Mouse (Mus musculus) right cerebral cortex, postnatal 4 days (tissue): Measurements from ENCODE around the gene Actn4.
A peak's percentile ranks its signal among the peaks of the same experiment; 100 is the strongest.

Experiments
- DNase-seq: peaks from one replicate; pipeline ENCODE4 v3.0.0-alpha.2; 2022

Actn4 gene

DNA sequence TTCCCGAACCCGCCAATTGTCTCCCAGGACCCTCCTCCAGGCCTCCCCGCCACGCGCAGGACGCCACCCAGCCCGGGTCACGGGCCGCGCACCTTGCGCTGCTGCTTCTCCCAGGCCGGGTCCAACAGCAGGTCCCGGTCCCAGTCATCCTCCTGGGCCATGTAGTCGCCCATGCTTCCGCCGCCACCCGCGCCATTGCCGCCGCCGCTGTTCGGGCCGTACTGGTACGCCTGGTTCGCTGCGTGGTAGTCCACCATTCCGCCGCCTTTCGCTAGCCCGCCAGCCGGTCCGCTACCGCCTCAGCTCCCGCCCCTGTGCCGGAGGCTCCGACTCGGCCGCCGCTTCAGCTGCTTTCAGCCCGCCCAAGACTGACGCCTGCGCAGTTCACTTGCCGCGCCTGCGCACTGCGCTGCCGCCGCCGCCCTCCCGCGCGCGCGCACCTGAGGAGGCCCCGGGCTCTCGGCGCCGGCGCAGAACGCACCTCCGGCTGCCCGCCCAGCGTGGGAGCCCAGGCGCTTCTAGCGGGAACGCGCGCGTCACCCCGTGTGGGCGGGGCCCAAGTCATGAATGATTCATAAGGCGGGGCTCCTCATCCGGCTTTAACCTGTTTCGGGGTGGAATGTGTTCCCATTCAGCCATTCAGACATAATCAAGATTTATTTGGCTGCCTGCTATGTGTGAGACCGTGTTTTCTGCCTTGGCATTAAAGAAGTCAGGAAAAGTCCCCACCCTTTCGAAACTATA, at the start of gene Actn4:
Gene Actn4, minus strand, starts transcription at position 414 of the 744 bp plus-strand sequence.
- DNase-seq: peak; percentile 97

DNA sequence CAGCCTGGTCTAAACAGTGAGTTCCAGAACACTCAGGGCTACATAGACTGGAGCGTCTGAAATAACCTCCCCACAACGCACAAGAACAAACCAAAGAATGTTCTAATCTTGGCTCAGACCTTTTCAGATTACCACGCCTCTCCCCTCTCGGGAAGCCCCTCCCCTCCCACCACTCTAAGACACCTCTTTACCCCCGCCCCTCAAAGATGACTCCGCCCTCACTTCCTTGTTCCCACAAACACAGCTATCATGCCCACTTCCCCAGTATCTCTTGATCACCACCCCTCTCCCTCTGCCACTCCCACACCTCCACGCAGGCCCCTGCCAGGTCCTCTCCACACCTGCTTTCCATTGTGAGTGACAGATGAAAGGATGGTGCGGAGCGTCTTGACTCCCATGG, 46.6 kb upstream of the Actn4 start:
- DNase-seq: no peak

DNA sequence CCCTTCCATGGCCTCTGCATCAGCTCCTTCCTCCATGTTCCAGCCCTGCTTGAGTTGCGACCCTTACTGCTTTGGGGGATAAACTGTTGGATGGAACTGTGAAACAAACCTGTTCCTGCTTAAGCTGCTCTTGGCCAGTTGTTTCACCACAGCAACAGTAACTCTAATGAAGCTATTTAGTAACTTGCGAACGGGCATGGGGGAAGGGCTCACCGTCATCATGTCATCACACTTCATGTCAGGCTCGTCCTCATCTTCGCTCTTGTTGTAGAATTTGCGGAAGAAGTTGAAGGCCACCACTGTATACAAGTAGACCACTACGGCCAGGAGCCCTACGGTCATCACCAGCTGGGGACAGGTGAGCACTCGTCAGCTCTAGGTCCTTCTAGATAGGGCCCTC, 46.0 kb upstream of the Actn4 start:
- no peak for DNase-seq

DNA sequence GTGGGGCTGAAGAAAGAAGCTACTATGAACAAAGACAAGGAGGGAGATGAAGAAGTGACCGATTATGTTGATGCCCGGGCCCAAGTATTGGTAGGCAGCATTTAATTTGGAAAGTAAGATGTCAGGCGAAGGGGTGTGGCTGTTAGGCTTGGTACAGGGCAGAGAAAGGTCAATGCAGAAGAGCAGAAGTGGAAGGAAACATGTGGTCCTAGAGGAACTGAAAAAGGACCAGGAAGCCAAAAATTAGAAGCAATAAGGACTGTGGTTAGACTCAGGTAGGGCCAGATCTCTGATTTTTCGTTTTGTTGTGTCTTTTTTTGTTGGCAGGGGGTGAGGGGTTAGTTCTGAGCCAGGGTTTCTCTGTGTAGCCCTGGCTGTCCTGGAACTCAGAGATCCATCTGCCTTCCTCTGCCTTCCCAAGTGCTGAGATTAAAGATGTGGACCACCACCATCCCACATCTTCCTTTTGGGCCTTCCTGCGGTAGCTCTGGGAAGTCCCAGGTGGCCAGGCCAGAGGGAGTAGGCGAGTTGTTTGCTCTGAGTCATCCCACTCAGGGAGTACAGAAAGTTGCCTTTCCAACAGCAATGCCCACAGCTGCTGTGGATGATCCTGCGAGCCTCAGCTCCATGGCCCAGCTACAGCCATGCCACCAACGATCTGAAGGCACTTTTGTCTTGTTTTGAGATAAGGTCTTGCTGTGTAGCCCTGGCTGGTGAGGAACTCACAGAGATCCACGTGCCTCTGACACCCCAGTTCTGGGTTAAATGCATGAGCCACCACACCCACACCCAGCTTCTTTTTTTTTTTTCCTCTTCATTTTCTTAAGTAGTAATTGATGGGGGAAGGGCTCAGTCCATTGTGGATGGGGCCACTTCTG, 45.3 kb upstream of the Actn4 start:
- DNase-seq: no peak

DNA sequence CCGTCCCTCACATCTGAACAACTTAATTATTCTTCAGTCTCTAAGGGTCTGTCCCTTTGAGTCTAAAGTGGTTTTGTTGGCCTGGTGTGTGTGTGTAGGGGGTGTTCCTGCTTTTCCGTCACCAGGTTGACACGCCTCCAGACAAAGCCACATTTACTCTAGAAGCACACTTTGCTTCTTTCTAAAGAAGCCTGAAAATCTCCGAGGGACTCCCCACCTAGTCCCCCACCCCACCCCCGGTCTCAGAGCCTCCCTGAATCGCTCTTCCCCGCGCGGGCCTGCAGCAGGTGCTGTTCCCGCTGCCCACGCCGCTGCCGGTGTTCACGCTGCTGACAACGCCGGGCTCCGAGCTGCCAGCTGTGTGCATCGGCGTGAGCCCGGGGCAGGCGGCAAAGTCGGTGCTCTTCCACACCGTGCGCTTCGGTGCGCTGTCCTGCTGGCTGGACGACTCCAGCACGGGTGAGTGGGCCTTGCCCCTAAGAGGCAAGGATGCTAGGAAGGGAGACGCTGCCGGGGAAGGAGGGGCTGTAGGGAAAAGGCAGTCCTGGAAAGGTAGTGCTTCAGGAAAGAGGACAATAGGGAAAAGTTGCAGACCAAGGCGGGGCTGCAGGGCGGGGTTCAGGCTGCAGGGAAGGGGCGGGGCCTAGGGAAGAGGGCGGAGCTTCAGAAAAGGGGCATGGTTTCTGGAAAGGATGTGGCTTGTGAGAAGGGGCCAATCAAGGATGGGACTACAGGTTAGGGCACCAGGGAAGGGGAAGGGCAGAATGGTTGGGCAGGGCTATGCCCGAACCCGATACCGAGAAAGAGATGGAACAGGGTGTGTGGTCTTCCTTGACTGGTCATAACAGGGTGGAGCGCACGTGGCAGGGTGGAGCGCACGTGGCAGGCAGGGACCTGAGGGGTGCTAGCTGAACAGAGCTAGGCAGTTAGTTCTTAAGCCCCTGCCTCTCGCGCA, 38.8 kb upstream of the Actn4 start:
- DNase-seq: peak; percentile 59

DNA sequence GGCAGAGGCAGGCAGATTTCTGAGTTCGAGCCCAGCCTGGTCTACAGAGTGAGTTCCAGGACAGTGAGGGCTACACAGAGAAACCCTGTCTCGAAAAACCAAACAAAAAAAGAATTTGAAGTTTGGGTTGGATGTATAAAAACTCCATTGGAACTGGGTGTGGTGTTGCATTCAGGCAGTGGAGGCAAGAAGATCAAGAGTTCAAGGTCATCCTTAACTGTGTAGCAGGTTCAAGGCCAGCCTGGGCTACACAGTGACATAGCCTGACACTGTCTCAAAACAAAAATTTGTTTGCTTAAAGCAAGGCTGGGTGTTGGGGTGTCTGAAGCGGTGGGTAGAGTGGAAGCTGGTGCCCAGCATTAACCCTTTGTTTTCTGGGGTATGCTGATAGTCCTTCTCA, 31.3 kb upstream of the Actn4 start:
- DNase-seq: no peak

DNA sequence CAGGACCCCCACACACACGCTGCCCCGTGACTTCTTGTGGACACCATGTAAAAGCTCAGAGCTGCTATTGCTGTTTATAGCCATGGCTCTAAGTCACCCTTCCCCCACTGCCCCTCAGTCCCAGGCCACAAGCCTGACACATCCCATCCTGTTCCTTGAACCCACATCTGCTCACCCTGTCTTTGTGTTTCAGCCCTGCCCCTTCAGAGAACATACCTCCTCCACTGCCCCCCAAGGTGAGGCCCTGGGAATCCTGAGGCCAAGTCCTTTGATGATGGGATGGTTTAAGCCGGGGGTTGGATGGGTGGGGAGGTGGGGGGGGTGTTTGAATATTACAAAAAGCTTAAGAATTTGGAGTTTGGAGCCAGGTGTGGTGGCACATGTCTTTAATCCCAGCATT, 30.9 kb upstream of the Actn4 start:
- DNase-seq: no peak

DNA sequence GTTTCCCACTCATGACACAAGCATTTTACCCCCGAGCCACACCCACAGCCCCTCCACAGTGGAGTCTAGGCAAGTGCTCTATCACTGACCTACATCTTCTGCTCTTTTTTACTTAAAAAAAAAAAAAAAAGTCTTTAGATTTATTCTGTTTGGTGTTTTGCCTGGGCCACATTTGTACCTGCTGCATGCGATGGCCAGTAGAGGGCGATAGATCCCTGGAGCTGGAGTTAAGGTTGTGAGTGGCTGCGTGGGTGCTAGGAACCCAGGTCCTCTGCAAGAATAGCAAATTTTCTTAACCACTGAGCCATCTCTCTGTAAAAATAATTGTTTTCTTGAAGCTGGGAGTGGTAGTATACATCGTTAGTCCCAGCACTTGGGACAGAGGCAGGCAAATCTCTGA, 29.5 kb upstream of the Actn4 start:
- no peak for DNase-seq

DNA sequence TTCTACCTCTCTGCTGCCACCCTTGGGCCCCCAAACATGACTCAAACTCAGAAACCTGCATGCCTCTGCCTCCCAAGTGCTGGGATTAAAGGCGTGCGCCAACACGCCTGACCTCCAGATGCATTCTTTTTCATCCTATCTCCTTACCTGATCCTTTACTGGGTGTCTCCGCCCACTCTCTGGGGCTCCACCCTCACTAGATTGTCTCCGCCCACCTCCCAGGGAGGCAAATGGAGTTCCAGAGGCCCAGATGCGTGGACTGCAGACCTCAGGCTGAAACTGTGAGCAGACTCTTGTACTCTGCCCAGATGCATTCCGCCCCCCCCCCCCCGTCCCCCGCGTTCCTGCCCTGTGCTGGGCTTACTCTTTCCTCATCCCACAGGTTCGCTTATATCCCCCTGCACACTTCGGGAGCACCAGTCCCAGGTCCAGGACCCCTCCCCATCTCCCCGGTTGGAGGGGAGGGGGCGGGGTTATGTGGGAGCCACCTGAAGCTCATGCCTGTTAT, 28.7 kb upstream of the Actn4 start:
- no peak for DNase-seq

DNA sequence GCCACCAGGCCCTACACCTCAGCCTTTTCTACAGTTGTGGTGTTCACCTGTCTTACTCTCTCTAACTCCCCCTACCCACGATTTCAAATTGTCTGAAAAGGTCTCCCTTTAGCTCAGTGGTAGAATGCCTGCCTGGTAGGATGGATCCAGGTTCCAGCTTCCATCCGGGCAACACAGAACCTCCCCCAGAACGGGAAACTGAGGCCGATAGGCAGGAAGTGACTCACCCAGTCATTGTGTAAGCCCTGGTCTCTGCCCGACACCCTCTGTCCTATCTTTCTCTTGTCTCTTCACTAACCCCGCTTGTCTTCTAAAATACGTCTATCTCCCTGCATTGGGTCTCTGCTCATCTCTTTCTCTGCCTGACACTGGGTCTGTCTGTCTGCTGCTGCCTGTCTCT, 23.1 kb upstream of the Actn4 start:
- DNase-seq: no peak

DNA sequence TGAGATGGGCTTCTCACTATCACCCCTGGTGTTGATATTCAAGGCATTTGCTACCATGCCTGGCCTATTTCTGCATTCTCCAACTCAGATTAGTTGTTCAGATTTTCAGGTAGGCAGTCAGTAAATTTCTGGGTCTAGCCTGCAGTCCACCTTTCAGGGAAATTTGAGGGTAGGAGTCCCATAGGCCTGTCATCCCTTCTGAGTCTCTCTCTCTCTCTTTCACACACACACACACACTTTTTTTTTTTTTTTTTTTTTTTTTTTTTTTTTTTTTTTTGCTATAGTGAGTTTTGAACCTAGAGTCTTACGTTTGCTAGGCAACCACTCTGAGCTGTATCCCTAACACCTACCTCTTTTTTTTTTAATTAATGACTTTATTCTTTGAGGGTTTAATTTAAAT, 22.3 kb upstream of the Actn4 start:
- DNase-seq: no peak

DNA sequence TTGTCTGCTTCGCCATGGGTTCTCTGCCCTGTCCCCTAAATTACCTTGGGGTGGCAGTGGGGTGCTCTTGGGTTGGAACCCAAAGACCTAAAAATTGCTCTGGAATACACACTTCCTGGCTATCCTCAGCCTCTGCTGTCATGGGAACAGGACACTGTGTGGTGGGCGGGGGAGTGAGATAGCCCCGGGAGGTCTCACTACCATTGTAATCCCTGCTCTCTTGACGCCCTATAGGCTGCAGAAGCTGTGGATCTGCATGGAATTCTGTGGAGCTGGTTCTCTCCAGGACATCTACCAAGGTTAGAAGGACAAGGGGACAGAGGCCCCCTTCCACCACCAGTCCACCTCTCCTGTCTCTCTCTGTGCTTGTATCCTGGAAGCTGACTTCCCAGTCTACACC, 21.7 kb upstream of the Actn4 start:
- DNase-seq: no peak

DNA sequence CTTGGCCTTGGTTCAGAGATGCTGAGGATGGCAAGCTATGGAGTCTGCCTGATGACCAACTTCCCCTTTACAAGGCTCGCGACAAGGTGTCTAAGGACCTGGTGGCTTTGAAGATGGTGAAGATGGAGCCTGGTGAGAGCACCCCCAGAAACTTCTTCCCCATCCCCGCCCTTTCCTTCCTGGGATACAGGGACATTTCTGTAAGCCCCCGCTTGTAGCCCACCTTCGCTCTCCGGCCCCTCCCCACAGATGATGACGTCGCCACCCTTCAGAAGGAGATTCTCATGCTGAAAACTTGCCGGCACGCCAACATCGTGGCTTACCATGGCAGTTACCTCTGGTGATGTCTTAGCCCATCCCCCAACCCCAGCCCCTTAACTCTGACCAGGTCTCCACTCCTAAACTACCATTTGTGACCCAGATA, 21.0 kb upstream of the Actn4 start:
- DNase-seq: no peak

DNA sequence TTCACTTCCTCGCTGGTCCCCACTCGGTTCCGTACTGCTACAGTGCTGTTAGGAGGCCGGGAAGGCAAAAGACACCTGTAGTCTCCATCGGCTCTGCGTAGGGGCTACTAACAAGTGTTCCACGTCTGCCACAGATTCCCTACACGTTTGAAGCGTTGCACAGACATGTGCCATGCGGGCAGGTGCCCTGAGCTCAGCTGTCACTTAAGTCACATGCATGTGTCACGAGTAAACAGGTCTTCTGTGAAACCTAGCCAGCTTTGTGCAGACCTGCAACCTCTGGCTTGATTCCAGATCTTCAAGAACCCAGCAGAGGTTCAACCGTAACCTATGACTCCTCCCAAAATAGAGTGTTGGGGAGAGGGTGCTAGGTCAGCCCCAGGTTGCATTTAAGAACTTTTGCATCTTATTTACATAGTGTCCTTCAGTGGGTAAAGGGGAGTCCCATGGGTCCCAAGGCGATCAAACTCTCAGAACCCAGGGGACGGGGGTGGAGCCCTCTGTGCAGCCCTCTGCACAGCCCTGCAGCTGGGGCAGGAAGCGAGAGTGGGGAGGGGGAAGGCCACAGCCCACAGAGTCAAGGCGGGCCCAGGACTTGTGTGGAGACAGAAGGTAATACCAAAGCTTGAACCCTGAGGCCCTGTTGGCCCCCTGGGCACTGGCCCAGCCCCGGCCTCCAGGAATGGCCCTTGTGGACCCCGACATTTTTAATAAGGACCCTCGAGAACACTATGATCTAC, 20.3 kb upstream of the Actn4 start:
- DNase-seq: no peak

DNA sequence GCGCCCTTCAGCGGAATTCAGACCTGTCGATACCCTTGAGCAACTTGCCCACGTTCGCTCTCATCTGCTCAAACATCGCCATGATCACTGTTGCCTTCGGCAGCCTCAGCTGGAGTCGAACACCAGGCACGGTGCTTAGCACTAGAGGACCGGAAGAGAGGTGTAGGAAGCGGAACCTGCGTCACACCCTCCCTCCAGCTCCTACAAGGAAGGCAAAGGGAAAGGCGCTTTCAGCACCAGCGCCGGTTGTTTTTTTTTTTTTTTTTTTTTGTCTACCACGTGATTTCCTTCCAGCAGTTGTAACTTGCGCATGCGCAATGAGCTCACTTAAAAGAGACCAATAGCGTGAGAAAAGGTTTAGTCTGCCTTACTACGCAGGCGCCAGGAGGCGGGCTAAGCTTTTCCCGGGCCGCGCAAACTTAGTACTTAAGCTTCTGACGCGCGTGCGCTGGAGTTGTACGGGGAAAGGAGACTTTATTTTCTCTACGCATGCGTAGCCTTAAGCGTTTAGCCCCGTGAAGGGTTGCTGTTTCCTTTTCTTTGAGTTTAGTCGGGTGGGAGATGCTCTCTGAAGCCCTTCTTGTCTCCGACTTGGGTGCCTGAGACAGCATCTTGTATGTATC, 19.6 kb upstream of the Actn4 start, which contains the start of the genes Eif3k and Map4k1:
Gene Eif3k, minus strand, starts transcription at position 214 of the 623 bp plus-strand sequence.
Gene Map4k1, plus strand, starts transcription at position 400 of the 623 bp plus-strand sequence.
- DNase-seq: peak; percentile 96

DNA sequence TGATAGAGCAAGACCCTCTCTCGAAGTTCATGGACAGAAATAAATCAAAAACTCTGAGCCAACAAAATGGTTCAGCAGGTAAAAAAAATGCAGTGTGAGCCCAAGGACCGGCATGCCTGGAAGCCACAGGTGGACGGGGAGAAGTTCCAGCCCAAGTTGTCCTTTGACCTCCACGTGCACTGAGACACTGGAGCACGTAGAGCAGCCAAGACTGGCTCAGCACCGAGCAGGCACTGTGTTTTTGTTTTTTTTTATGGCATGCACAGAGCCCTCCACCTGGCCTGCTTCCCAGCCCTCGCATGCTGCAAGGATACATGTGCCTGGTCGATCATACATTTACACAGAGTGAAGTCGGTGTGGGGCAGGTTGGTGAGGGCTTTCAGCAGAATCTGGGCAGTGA, 15.4 kb upstream of the Actn4 start:
- DNase-seq: no peak

DNA sequence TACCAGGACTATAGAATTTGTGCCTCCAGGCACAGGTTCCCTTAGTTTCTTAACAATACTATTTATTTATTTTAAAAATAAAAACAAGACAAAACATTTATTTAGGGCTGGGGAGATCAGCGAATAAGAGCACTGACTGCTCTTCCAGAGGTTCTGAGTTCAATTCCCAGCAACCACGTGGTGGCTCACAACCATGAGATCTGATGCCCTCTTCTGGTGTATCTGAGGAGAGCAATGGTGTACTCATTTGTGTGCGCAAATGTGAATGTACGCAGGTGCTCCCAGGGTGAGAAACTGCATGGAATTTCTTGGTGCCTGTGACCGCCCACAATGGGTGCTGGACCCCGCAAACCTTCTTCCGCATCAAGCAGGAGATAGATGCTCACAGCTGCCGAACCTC, 10.9 kb upstream of the Actn4 start:
- no peak for DNase-seq

DNA sequence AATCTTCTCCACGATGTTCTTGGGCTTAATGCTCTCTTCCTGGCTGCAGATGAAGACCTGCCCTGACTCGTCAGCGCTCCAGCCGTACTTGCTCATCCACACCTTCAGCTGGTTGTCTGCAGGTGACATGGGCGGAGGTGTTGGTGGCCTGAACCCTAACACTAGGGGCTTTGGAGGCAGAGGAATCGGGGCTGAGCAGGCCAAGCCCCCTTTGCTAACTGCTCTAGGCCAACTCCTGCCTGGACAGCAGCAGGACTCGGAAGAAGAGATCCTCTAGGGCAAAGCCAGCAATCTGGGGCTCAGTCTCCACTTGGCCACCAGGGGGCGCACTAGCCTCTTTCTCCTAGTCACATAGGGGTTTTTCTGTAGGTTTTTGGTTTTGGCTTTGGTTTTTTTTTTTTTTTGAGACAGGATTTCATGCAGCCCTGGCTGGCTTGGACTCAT, 10.4 kb upstream of the Actn4 start:
- peak; percentile 91 for DNase-seq

DNA sequence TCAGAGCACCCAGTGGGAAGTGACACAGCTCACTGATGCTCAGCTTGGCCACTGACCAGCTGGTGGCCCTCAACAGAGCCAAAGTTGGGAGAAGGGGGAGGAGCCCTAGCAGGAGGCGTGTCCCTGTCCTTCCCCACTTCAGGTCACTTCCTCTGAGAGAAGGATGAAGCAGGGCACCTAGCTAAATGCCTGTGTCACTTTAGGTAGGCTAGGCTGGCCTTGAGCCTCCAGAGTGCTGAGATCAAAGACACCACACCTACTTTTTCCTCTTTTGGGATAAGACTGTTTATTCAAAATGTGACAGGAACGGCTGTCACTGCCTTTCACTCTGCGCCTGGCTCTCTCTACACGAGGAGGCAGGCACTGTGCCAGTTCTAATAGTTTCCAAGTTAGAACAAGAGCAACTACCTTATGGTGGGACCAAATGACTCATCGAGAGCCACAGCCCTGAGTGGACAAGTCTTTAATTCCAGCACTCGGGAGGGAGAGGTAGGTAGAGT, 9.7 kb upstream of the Actn4 start:
- DNase-seq: no peak

DNA sequence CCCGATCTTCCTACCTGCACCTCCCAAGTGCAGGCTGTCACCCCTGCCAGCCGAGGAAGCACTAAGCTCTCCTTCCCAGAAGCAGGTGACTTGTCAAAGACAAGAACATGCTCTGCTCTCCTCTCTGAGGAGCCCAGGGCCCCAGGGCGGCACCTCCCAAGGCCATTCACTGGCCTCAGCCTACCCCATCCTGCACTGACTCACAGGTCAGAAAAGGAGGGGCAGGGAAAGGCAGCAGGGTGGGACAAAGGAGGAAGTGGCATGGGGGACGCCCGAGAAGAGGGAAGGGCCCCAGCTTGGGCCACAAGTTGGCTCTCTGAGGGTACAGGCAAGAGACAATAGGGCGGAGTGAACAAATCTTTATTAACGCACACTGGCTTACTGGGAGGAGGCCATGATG, 8.9 kb upstream of the Actn4 start:
- no peak for DNase-seq
